Mouse (Mus musculus) lung, embryonic 16.5 days (tissue): ENCODE data around the gene Ptpn1. TPM values are rescaled to one million over a fixed set of nuclear protein-coding genes. Genes with fewer than 3 reads are reported as not detected.

Source experiments
- ATAC-seq: fragments of 200-750 bp; cut with Nextera tagmentation; 2 replicates; pipeline ENCODE4 v1.8.0; 2017; ENCODE audit warnings: low read depth, mild to moderate bottlenecking, moderate library complexity
- H3K27ac ChIP-seq: fragments of 300-500 bp; sonication (generic); 2 replicates; pipeline ENCODE4 v1.5.1; 2014; ENCODE audit warnings: mild to moderate bottlenecking, control low read depth, low read length
- H3K27me3 ChIP-seq: fragments of 300-500 bp; sonication (generic); 2 replicates; pipeline ENCODE4 v1.6.1; 2014; ENCODE audit warnings: low read depth, low read length, mixed read lengths; ENCODE audit not compliant: control insufficient read depth, insufficient read depth
- H3K36me3 ChIP-seq: fragments of 300-500 bp; sonication (generic); 2 replicates; pipeline ENCODE4 v1.6.1; 2014; ENCODE audit warnings: low read length; ENCODE audit not compliant: control insufficient read depth, insufficient read depth
- H3K4me1 ChIP-seq: fragments of 300-500 bp; sonication (generic); replicated peaks from 2 replicates; pipeline ENCODE4 v1.6.1; 2014; ENCODE audit warnings: low read length, mixed read lengths; ENCODE audit not compliant: control insufficient read depth, insufficient read depth
- H3K4me2 ChIP-seq: fragments of 300-500 bp; sonication (generic); 2 replicates; pipeline ENCODE4 v1.6.1; 2014; ENCODE audit warnings: low read depth, low read length, control low read depth
- H3K4me3 ChIP-seq: fragments of 300-500 bp; sonication (generic); 2 replicates; pipeline ENCODE4 v1.5.1; 2014; ENCODE audit warnings: mild to moderate bottlenecking, low read length, control low read depth
- H3K9ac ChIP-seq: fragments of 300-500 bp; sonication (generic); 2 replicates; pipeline ENCODE4 v1.6.1; 2014; ENCODE audit warnings: low read length, control low read depth
- H3K9me3 ChIP-seq: fragments of 300-500 bp; sonication (generic); 2 replicates; pipeline ENCODE4 v1.6.1; 2016; ENCODE audit warnings: low read length; ENCODE audit not compliant: control insufficient read depth
- WGBS: fragments of 180-500 bp; shearing (Covaris S2); extraction: QIAGEN DNeasy Blood & Tissue Kit; methylation state at CpG from one replicate; pipeline ENCODE4 v1.1.7; 2014; 5-methylcytosine and 5-hydroxymethylcytosine counted together
- polyA plus RNA-seq: library from polyadenylated mRNA; unstranded; fragments of >200 nt; fragmentation: Nextera tagmentation; extraction: Ambion mirVana; gene quantifications from 2 replicates; pipeline ENCODE4 v1.2.1, GENCODE M21; 2015

Gene Ptpn1
- polyA plus RNA-seq, 1 experiment from 2014 or later, result 73.3 TPM

- Histone ChIP-seq H3K4me1 (0 out of 2 replicates have a peak, but pooled peaks cover 2% of the 10 kb centered on the region), H3K27ac (no peak overlapping the region), H3K36me3 (no peaks in the 10 kb centered on the region), H3K9me3 (no peaks in the 10 kb centered on the region), H3K4me2 (no peak overlapping the region), H3K9ac (no peak overlapping the region), H3K4me3 (no peak overlapping the region), H3K27me3 (peaks cover 19% of the 10 kb centered on the region)
- WGBS, result 69% methylated on average over 8 of the region's 8 CpGs
- no peak for ATAC-seq
Observed at GRCm38 (mm10) chr2:167897896-167898295, 34.0 kb upstream of the Ptpn1 start.

GRCm38 (mm10) chr2:167899989-167900421 is 31.9 kb upstream of the Ptpn1 start:
- Histone ChIP-seq H3K27me3 (peaks cover 19% of the 10 kb centered on the region), H3K4me2 (no peak overlapping the region), H3K9me3 (peaks cover 1% of the 10 kb centered on the region), H3K4me3 (no peak overlapping the region), H3K4me1 (peaks cover 5% of the 10 kb centered on the region; the same call in 1 of the 2 replicates), H3K9ac (no peak overlapping the region), H3K36me3 (no peaks in the 10 kb centered on the region), H3K27ac (no peak overlapping the region)
- WGBS, result 10% methylated on average over 16 of the region's 16 CpGs
- ATAC-seq, result no peak

GRCm38 (mm10) chr2:167902116-167902703 is 29.6 kb upstream of the Ptpn1 start:
- peaks cover 5% of the 10 kb centered on the region; the same call in 1 of the 2 replicates for H3K4me1 ChIP-seq
- ATAC-seq, result no peak
- no peak overlapping the region for H3K9ac ChIP-seq
- H3K27me3 ChIP-seq, result peaks cover 13% of the 10 kb centered on the region
- H3K27ac ChIP-seq, result no peak overlapping the region
- 53% methylated on average over 9 of the region's 9 CpGs for WGBS
- H3K4me3 ChIP-seq, result no peak overlapping the region
- H3K4me2 ChIP-seq, result no peak overlapping the region
- no peaks in the 10 kb centered on the region for H3K36me3 ChIP-seq
- H3K9me3 ChIP-seq, result peaks cover 2% of the 10 kb centered on the region

DNA sequence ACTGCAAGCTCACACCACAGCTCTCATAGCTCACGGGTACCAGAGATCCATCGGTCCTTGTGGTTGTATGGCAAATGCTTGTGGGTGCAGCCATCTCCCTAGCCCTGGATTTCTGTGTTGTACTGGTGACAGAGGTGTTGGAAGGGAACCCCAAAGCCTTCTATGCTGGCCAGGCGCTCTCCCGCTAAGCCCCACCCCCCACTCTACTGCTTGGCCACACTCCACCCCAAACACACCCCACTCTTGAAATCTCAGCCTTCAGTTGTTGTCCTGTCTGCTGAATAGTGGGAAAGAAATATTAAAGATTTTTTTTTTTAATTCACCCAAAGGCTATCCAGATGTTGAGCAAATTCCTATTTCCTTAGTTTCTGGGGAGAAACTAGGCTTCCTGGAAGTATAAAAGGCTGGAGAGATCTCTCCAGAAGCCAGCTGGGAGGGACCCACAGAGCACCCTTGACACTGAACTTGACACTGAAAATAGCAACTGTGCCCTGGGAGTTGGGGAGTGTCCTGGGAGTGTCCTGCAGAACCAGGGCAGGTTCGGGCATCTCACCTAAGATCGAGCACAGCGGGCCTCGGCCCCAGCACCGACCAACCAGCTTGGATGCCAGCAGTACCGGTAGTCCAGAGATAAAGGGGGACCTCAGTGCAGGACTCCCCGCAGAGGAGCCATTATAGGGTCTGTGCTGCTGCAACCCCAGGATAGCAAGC is 28.5 kb upstream of the Ptpn1 start:
- Histone ChIP-seq H3K9me3 (peaks cover 2% of the 10 kb centered on the region), H3K9ac (peak overlapping the region; percentile 24; the same call in 1 of the 2 replicates), H3K4me1 (peaks cover 5% of the 10 kb centered on the region; the same call in 1 of the 2 replicates), H3K36me3 (no peaks in the 10 kb centered on the region), H3K27me3 (peaks cover 13% of the 10 kb centered on the region), H3K27ac (no peak overlapping the region; the same call in 1 of the 2 replicates), H3K4me3 (no peak overlapping the region), H3K4me2 (no peak overlapping the region)
- no peak for ATAC-seq
- WGBS, result 66% methylated on average over 11 of the region's 11 CpGs

- 78% methylated on average over 12 of the region's 12 CpGs for WGBS
- ATAC-seq, result no peak
- peaks cover 2% of the 10 kb centered on the region for H3K9me3 ChIP-seq
- H3K27ac ChIP-seq, result no peak overlapping the region
- H3K9ac ChIP-seq, result no peak overlapping the region
- H3K4me1 ChIP-seq, result peaks cover 5% of the 10 kb centered on the region; the same call in 1 of the 2 replicates
- no peaks in the 10 kb centered on the region for H3K36me3 ChIP-seq
- H3K4me2 ChIP-seq, result no peak overlapping the region
- no peak overlapping the region for H3K4me3 ChIP-seq
- H3K27me3 ChIP-seq, result peaks cover 10% of the 10 kb centered on the region
Observed at GRCm38 (mm10) chr2:167904621-167905367, 27.1 kb upstream of the Ptpn1 start.

GRCm38 (mm10) chr2:167905561-167905960 is 26.3 kb upstream of the Ptpn1 start:
- H3K36me3 ChIP-seq, result no peaks in the 10 kb centered on the region
- H3K27ac ChIP-seq, result no peak overlapping the region
- no peak for ATAC-seq
- no peak overlapping the region for H3K9ac ChIP-seq
- no peak overlapping the region for H3K4me3 ChIP-seq
- no peak overlapping the region for H3K4me2 ChIP-seq
- WGBS, result 41% methylated on average over 8 of the region's 8 CpGs
- H3K9me3 ChIP-seq, result peaks cover 2% of the 10 kb centered on the region
- H3K27me3 ChIP-seq, result peaks cover 3% of the 10 kb centered on the region
- peaks cover 5% of the 10 kb centered on the region; the same call in 1 of the 2 replicates for H3K4me1 ChIP-seq

GRCm38 (mm10) chr2:167906729-167907128 is 25.1 kb upstream of the Ptpn1 start:
- Histone ChIP-seq H3K4me1 (peaks cover 5% of the 10 kb centered on the region; the same call in 1 of the 2 replicates), H3K27me3 (no peaks in the 10 kb centered on the region), H3K27ac (no peak overlapping the region), H3K9ac (no peak overlapping the region), H3K4me3 (no peak overlapping the region), H3K9me3 (peaks cover 2% of the 10 kb centered on the region), H3K4me2 (no peak overlapping the region), H3K36me3 (no peaks in the 10 kb centered on the region)
- ATAC-seq, result no peak

- WGBS, result 74% methylated on average over 11 of the region's 11 CpGs
- no peak for ATAC-seq
- Histone ChIP-seq H3K27ac (no peak overlapping the region), H3K36me3 (no peaks in the 10 kb centered on the region), H3K4me3 (no peak overlapping the region), H3K27me3 (no peaks in the 10 kb centered on the region), H3K9me3 (peaks cover 2% of the 10 kb centered on the region), H3K4me2 (no peak overlapping the region), H3K9ac (no peak overlapping the region), H3K4me1 (no peaks in the 10 kb centered on the region)
Observed at GRCm38 (mm10) chr2:167909531-167910177, 22.2 kb upstream of the Ptpn1 start.

GRCm38 (mm10) chr2:167910178-167910540 is 21.7 kb upstream of the Ptpn1 start:
- H3K27ac ChIP-seq, result no peak overlapping the region
- no peaks in the 10 kb centered on the region for H3K36me3 ChIP-seq
- no peaks in the 10 kb centered on the region for H3K4me1 ChIP-seq
- H3K4me2 ChIP-seq, result no peak overlapping the region
- WGBS, result 39% methylated on average over 3 of the region's 3 CpGs
- no peak for ATAC-seq
- no peaks in the 10 kb centered on the region; the same call in 1 of the 2 replicates for H3K9me3 ChIP-seq
- H3K9ac ChIP-seq, result no peak overlapping the region
- H3K27me3 ChIP-seq, result no peaks in the 10 kb centered on the region
- no peak overlapping the region for H3K4me3 ChIP-seq
